Mouse (Mus musculus) monocyte, adult 2 months (primary cell): ENCODE measurements around the gene Akr1d1.

Experiments used
- DNase-seq, 2 experiments: peaks; one replicate each; pipeline ENCODE4 v3.0.0; 2022; ENCODE audit warnings: low spot score in 2 of 2, low read depth in 1 of 2

Akr1d1 gene

GRCm38 (mm10) chr6:37563861-37564260, 33.9 kb downstream of the Akr1d1 start:
- no peak for DNase-seq

- no peak for DNase-seq
Observed at GRCm38 (mm10) chr6:37567363-37567762, 37.4 kb downstream of the Akr1d1 start.

GRCm38 (mm10) chr6:37571939-37572338, 42.0 kb downstream of the Akr1d1 start:
- no peak for DNase-seq

- no peak for DNase-seq
Observed at GRCm38 (mm10) chr6:37572935-37573334, 43.0 kb downstream of the Akr1d1 start.

GRCm38 (mm10) chr6:37580476-37580875, 50.5 kb downstream of the Akr1d1 start:
- no peak for DNase-seq

- DNase-seq, result peak in 1 of 2 experiments; percentile 34
Observed at GRCm38 (mm10) chr6:37589340-37589962, 59.5 kb downstream of the Akr1d1 start.

GRCm38 (mm10) chr6:37590800-37591199, 60.8 kb downstream of the Akr1d1 start:
- no peak for DNase-seq

GRCm38 (mm10) chr6:37592101-37593032, 62.4 kb downstream of the Akr1d1 start:
- DNase-seq, result no peak

GRCm38 (mm10) chr6:37593033-37593374, 63.0 kb downstream of the Akr1d1 start:
- no peak for DNase-seq

- no peak for DNase-seq
Observed at GRCm38 (mm10) chr6:37593551-37594089, 63.6 kb downstream of the Akr1d1 start.

GRCm38 (mm10) chr6:37597088-37597487, 67.1 kb downstream of the Akr1d1 start:
- DNase-seq, result no peak

GRCm38 (mm10) chr6:37598033-37598432, 68.1 kb downstream of the Akr1d1 start:
- DNase-seq, result no peak

GRCm38 (mm10) chr6:37600976-37601498, 71.1 kb downstream of the Akr1d1 start:
- DNase-seq, result no peak

- DNase-seq, result no peak
Observed at GRCm38 (mm10) chr6:37602857-37603765, 73.1 kb downstream of the Akr1d1 start.

GRCm38 (mm10) chr6:37604178-37604883, 74.4 kb downstream of the Akr1d1 start:
- DNase-seq, result no peak

- no peak for DNase-seq
Observed at GRCm38 (mm10) chr6:37604884-37605269, 74.9 kb downstream of the Akr1d1 start.

GRCm38 (mm10) chr6:37607511-37608289, 77.7 kb downstream of the Akr1d1 start:
- no peak for DNase-seq

- no peak for DNase-seq
Observed at GRCm38 (mm10) chr6:37612603-37613284, 82.8 kb downstream of the Akr1d1 start.

- no peak for DNase-seq
Observed at GRCm38 (mm10) chr6:37615490-37615889, 85.5 kb downstream of the Akr1d1 start.
